8 mouse cellular contexts compared by ENCODE assay signal in the genomic region with DNA sequence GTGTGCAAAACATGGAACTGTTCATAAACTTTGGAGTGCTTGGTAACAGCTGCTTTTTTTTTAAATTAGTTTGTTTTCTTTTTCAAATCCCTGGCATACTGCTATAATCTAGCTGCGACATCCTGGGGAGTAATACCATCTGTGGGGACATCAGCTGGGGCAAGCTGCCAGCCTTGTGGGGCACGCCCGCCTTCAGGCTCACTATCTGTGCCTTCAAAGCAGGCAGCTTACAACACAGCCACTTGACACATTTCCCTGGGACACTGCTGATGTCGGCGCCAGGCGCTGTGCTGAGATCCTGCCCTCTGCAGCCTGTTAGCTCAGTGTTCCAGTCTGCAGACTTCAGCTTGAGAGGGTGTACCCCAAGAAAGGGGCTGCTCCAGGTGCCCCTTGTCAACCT. TPM values are rescaled to one million over a fixed set of nuclear protein-coding genes. Genes with fewer than 3 reads are reported as not detected.
DNase-seq lines count a peak whose midpoint lies in the region; ATAC-seq and TF ChIP-seq lines count a peak whose summit lies in the region.

No protein-coding gene starts in this region.

- DNase-seq in hindbrain, postnatal 0 days (ENCODE audit: low spot score): peak; percentile 67
- no peak for DNase-seq in hindbrain, embryonic 14.5 days (ENCODE audit: low spot score)
- DNase-seq in c-Kit-positive CD71-positive TER-119-positive erythroid progenitor cells, embryonic 14.5 days (ENCODE audit: low spot score): peak; percentile 42
- DNase-seq in gastrocnemius, adult 8-10 months (ENCODE audit: low spot score in 2 of 2): peak; percentile 65 to 73
- DNase-seq in layer of hippocampus, adult 8-10 months (ENCODE audit: low spot score in 2 of 2): peak; percentile 83 to 87
- DNase-seq in lung, postnatal 14 days: peak; percentile 75
- no peak for DNase-seq in thymus, postnatal 25 days
- DNase-seq in thymus, postnatal 14 days: no peak

- 24% methylated on average over 6 of the region's 6 CpGs for WGBS in hindbrain, postnatal 0 days
- 58% methylated on average over 6 of the region's 6 CpGs for WGBS in hindbrain, embryonic 14.5 days

- TF ChIP-seq CTCF in hindbrain, postnatal 0 days (IDR thresholded peaks at IDR 0.05; ENCODE audit: low read depth): no peak

- H3K27ac ChIP-seq in hindbrain, postnatal 0 days: no peak overlapping the region
- no peak overlapping the region for H3K27ac ChIP-seq in hindbrain, embryonic 14.5 days

- peaks cover 12% of the 10 kb centered on the region; the same call in 1 of the 2 replicates for H3K36me3 ChIP-seq in hindbrain, postnatal 0 days (ENCODE audit: insufficient read depth, low read length)
- H3K36me3 ChIP-seq in hindbrain, embryonic 14.5 days (replicated peaks; ENCODE audit: control insufficient read depth, insufficient read depth): peaks cover 19% of the 10 kb centered on the region

- no peak overlapping the region for H3K4me2 ChIP-seq in hindbrain, postnatal 0 days (ENCODE audit: low read depth, low read length)
- H3K4me2 ChIP-seq in hindbrain, embryonic 14.5 days (replicated peaks): no peak overlapping the region

- peak; percentile 35; the same call in 1 of the 2 replicates for ATAC-seq in hindbrain, postnatal 0 days
- no peak for ATAC-seq in hindbrain, embryonic 14.5 days (ENCODE audit: low FRiP score)

- no peak overlapping the region for H3K4me3 ChIP-seq in hindbrain, postnatal 0 days (ENCODE audit: low read length)
- H3K4me3 ChIP-seq in hindbrain, embryonic 14.5 days (replicated peaks; ENCODE audit: low read length): no peak overlapping the region

- no peaks in the 10 kb centered on the region for H3K9me3 ChIP-seq in hindbrain, postnatal 0 days (ENCODE audit: low read length)
- no peaks in the 10 kb centered on the region for H3K9me3 ChIP-seq in hindbrain, embryonic 14.5 days (ENCODE audit: control insufficient read depth, low read length)

- H3K9ac ChIP-seq in hindbrain, postnatal 0 days (replicated peaks; ENCODE audit: low read length): no peak overlapping the region
- no peak overlapping the region for H3K9ac ChIP-seq in hindbrain, embryonic 14.5 days

- H3K27me3 ChIP-seq in hindbrain, postnatal 0 days (ENCODE audit: insufficient read depth, low read length): no peaks in the 10 kb centered on the region
- no peaks in the 10 kb centered on the region for H3K27me3 ChIP-seq in hindbrain, embryonic 14.5 days (ENCODE audit: control insufficient read depth, insufficient read depth, low read length)

- no peaks in the 10 kb centered on the region; the same call in 1 of the 2 replicates for H3K4me1 ChIP-seq in hindbrain, postnatal 0 days (ENCODE audit: insufficient read depth, low read length)
- no peaks in the 10 kb centered on the region for H3K4me1 ChIP-seq in hindbrain, embryonic 14.5 days (replicated peaks; ENCODE audit: control insufficient read depth, insufficient read depth, low read length)

RNA-seq across cellular contexts. Expression of gene Gpr153, which starts 17.0 kb away (rescaled TPM):
- 167 and 170 TPM in 2 replicates for total RNA-seq in hindbrain, postnatal 0 days (2014; rRNA removed)
- polyA plus RNA-seq in hindbrain, postnatal 0 days (2015; fragmentation: Nextera tagmentation; extraction: Ambion mirVana): 17.1 and 19.0 TPM in 2 replicates
- polyA plus RNA-seq in hindbrain, embryonic 14.5 days (2014; fragmentation: Nextera tagmentation; extraction: Ambion mirVana): 23.1 and 27.8 TPM in 2 replicates
- total RNA-seq in gastrocnemius, adult 8-10 months (2022): 1 to 10 TPM; 2.4 to 2.7 (median 2.5) TPM
- total RNA-seq in layer of hippocampus, adult 8-10 months (2022): 1 to 10 TPM; 5.9 to 7.2 (median 6.6) TPM

RNA-seq across cellular contexts. Expression of gene Hes3, which starts 34.4 kb away (rescaled TPM):
- 0.26 and 0.40 TPM in 2 replicates for total RNA-seq in hindbrain, postnatal 0 days (2014; rRNA removed)
- 0.15 and 0.19 TPM in 2 replicates for polyA plus RNA-seq in hindbrain, postnatal 0 days (2015; fragmentation: Nextera tagmentation; extraction: Ambion mirVana)
- polyA plus RNA-seq in hindbrain, embryonic 14.5 days (2014; fragmentation: Nextera tagmentation; extraction: Ambion mirVana): 0.24 and 1.2 TPM in 2 replicates
- total RNA-seq in gastrocnemius, adult 8-10 months (2022): not detected
- not detected for total RNA-seq in layer of hippocampus, adult 8-10 months (2022)

RNA-seq across cellular contexts. Expression of gene Icmt, which starts 40.0 kb away (rescaled TPM):
- 35.3 and 42.6 TPM in 2 replicates for total RNA-seq in hindbrain, postnatal 0 days (2014; rRNA removed)
- 15.9 and 16.4 TPM in 2 replicates for polyA plus RNA-seq in hindbrain, postnatal 0 days (2015; fragmentation: Nextera tagmentation; extraction: Ambion mirVana)
- polyA plus RNA-seq in hindbrain, embryonic 14.5 days (2014; fragmentation: Nextera tagmentation; extraction: Ambion mirVana): 20.6 and 22.8 TPM in 2 replicates
- total RNA-seq in gastrocnemius, adult 8-10 months (2022): 10 to 100 TPM; 19.3 to 27.2 (median 21.6) TPM
- 10 to 100 TPM; 38.0 to 52.1 (median 47.0) TPM for total RNA-seq in layer of hippocampus, adult 8-10 months (2022)

Comparison
In these comparisons a context has a peak if more than half of its experiments do, and no peak if none do; other contexts are left out.
1. DNase-seq: peak in hindbrain, postnatal 0 days (single experiment), c-Kit-positive CD71-positive TER-119-positive erythroid progenitor cells, embryonic 14.5 days (single experiment), gastrocnemius, adult 8-10 months (2 of 2), layer of hippocampus, adult 8-10 months (2 of 2) and lung, postnatal 14 days (single experiment); none in hindbrain, embryonic 14.5 days (single experiment), thymus, postnatal 25 days (single experiment) and thymus, postnatal 14 days (single experiment).
2. RNA of gene Gpr153, which starts 17.0 kb away (total RNA-seq): 167 to 170 TPM in hindbrain, postnatal 0 days; 5.9 to 7.2 TPM in layer of hippocampus, adult 8-10 months and 2.4 to 2.7 TPM in gastrocnemius, adult 8-10 months; every median in the first group is over 10 times any median in the second.